Mouse (Mus musculus) heart, adult 2 months (tissue): ENCODE results near the gene Map3k21. TPM values are rescaled to one million over a fixed set of nuclear protein-coding genes. Genes with fewer than 3 reads are reported as not detected.

Experiments used
- DNase-seq, 2 experiments: peaks; one replicate each; pipeline ENCODE4 v3.0.0; 2021
- H3K27ac ChIP-seq: fragments of 200-600 bp; 2 replicates; pipeline ENCODE4 v1.8.1; 2022
- H3K27me3 ChIP-seq: fragments of 200-500 bp; 2 replicates; pipeline ENCODE4 v1.6.1; 2012; ENCODE audit warnings: mild to moderate bottlenecking, low read length, inconsistent platforms, mixed read lengths; ENCODE audit not compliant: control insufficient read depth, insufficient read depth
- H3K36me3 ChIP-seq: fragments of 200-500 bp; 2 replicates; pipeline ENCODE4 v1.6.1; 2012; ENCODE audit warnings: low read length, inconsistent platforms; ENCODE audit not compliant: control insufficient read depth, insufficient read depth
- H3K4me1 ChIP-seq: fragments of 200-500 bp; 2 replicates; pipeline ENCODE4 v1.6.1; 2011; ENCODE audit warnings: low read length; ENCODE audit not compliant: control insufficient read depth, insufficient read depth
- H3K4me3 ChIP-seq: fragments of 200-600 bp; 2 replicates; pipeline ENCODE4 v1.8.1; 2022
- H3K79me2 ChIP-seq: fragments of 200-500 bp; replicated peaks from 2 replicates; pipeline ENCODE4 v1.6.1; 2012; ENCODE audit warnings: mild to moderate bottlenecking, inconsistent platforms, low read length, moderate library complexity, mixed read lengths; ENCODE audit not compliant: control insufficient read depth, insufficient read depth
- H3K9ac ChIP-seq: fragments of 200-500 bp; 2 replicates; pipeline ENCODE4 v1.6.1; 2012; ENCODE audit warnings: low read depth, mild to moderate bottlenecking, control low read depth, inconsistent platforms, low read length, mixed read lengths
- CTCF ChIP-seq: fragments of 200-600 bp; IDR thresholded peaks from 2 replicates; pipeline ENCODE4 v1.8.1; 2022; ENCODE audit warnings: antibody characterized with exemption, mild to moderate bottlenecking, moderate library complexity
- EP300 ChIP-seq: fragments of 200-500 bp; IDR thresholded peaks from 2 replicates; pipeline ENCODE4 v1.6.1; 2011; ENCODE audit warnings: low read depth, low read length, control low read depth; ENCODE audit not compliant: insufficient read depth
- POLR2A ChIP-seq: fragments of 200-500 bp; IDR thresholded peaks from 2 replicates; pipeline ENCODE4 v1.6.1; 2011; ENCODE audit warnings: mild to moderate bottlenecking, low read depth, low read length, control low read depth; ENCODE audit not compliant: insufficient read depth
- whole genome bisulfite sequencing: fragments of 180-500 bp; shearing (Covaris S2); methylation state at CpG from one replicate; pipeline ENCODE4 v1.1.7; 2018; 5-methylcytosine and 5-hydroxymethylcytosine counted together
- intact Hi-C: fragments of 180-260 bp; cut with DNase I; formaldehyde crosslinking; loops from one replicate; pipeline ENCODE4 v1.15.1; 2025
- polyA plus RNA-seq: library from polyadenylated mRNA; depleted of rRNA; stranded (reverse); fragments of >200 nt; gene quantifications from 2 replicates; pipeline ENCODE4 v1.2.3, GENCODE M21; 2012
- total RNA-seq, 2 experiments: library from RNA; stranded (reverse); gene quantifications; 2 replicates each; pipeline ENCODE4 v1.2.3; 2021

The Map3k21 gene
- total and polyA plus RNA-seq, 3 experiments, result 0.51 to 1.1 (median 0.66) TPM

GRCm38 (mm10) chr8:125955671-125956070 is 45.4 kb downstream of the Map3k21 start:
- peak; percentile 65 for TF ChIP-seq CTCF
- TF ChIP-seq POLR2A, result no peak
- H3K4me1 ChIP-seq, result no peaks in the 10 kb centered on the region
- H3K36me3 ChIP-seq, result no peaks in the 10 kb centered on the region
- no peak overlapping the region for H3K9ac ChIP-seq
- H3K79me2 ChIP-seq, result no peaks in the 10 kb centered on the region
- no peak overlapping the region for H3K4me3 ChIP-seq
- H3K27me3 ChIP-seq, result no peaks in the 10 kb centered on the region
- no peak overlapping the region for H3K27ac ChIP-seq
- intact Hi-C loops, result loop anchor here (1.0 kb wide), 1 partner anchor 126 kb away; no protein-coding TSS in a partner anchor
- 14% methylated on average over 11 of the region's 11 CpGs for WGBS
- DNase-seq, result no peak

DNA sequence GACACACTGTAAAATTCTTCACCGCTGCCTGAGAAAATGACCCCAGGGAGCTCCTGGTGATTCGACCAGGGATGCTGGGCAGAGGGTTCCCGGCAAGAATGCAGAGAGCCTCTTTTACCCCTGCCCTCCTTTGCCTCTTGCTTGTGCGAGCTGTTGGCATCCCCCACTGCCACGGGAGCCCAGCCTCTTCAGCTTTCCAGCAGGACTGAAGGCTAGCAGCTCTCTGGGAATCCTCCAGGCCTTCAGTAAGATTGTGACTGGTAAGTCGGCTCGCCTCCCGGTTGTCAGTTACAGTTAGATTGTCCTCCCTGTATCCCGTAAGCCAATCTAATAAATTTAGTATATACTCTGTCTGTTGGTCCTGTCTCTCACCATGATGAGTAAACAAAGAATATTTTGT is 46.5 kb downstream of the Map3k21 start:
- intact Hi-C loops, result no loop called here
- 76% methylated on average over 9 of the region's 9 CpGs for WGBS
- Histone ChIP-seq H3K27ac (no peak overlapping the region), H3K79me2 (no peaks in the 10 kb centered on the region), H3K27me3 (peaks cover 2% of the 10 kb centered on the region; the same call in 1 of the 2 replicates), H3K9ac (no peak overlapping the region), H3K36me3 (no peaks in the 10 kb centered on the region), H3K4me3 (no peak overlapping the region), H3K4me1 (no peaks in the 10 kb centered on the region)
- TF ChIP-seq EP300 (no peak), POLR2A (no peak), CTCF (no peak)
- DNase-seq, result no peak

- Histone ChIP-seq H3K27ac (no peak overlapping the region), H3K79me2 (no peaks in the 10 kb centered on the region), H3K9ac (no peak overlapping the region), H3K4me3 (no peak overlapping the region), H3K4me1 (no peaks in the 10 kb centered on the region), H3K36me3 (no peaks in the 10 kb centered on the region), H3K27me3 (peaks cover 2% of the 10 kb centered on the region; the same call in 1 of the 2 replicates)
- TF ChIP-seq CTCF, result no peak
- TF ChIP-seq POLR2A, result no peak
- TF ChIP-seq EP300, result no peak
- no peak for DNase-seq
- intact Hi-C loops, result no loop called here
- 68% methylated on average over 13 of the region's 13 CpGs for WGBS
Observed at GRCm38 (mm10) chr8:125957226-125957993, 47.2 kb downstream of the Map3k21 start.

DNA sequence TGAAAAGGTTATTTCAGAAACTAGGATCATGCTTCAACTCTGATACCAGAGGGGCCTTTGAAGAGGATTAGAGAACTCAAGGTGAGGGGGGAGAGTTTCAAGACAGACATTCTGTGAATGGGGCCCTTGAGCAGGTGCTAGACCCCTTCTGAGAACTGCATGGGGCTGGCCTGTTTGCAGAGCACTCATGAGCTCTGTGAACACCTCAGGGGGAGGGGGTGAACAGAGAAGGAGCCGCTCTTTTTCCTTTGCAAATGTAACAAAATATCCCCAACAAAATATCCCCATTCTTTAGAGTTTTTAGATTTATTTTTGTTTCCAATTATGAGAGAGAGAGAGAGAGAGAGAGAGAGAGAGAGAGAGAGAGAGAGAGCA is 47.7 kb downstream of the Map3k21 start:
- no peak for DNase-seq
- Histone ChIP-seq H3K79me2 (no peaks in the 10 kb centered on the region), H3K9ac (no peak overlapping the region), H3K27me3 (peaks cover 2% of the 10 kb centered on the region; the same call in 1 of the 2 replicates), H3K36me3 (no peaks in the 10 kb centered on the region), H3K4me3 (no peak overlapping the region), H3K27ac (no peak overlapping the region), H3K4me1 (no peaks in the 10 kb centered on the region)
- TF ChIP-seq POLR2A (no peak), EP300 (no peak), CTCF (no peak)
- 83% methylated on average over 1 of the region's 1 CpGs for WGBS
- intact Hi-C loops, result no loop called here

- Histone ChIP-seq H3K79me2 (no peaks in the 10 kb centered on the region), H3K27ac (no peak overlapping the region), H3K4me3 (no peak overlapping the region), H3K36me3 (no peaks in the 10 kb centered on the region), H3K4me1 (no peaks in the 10 kb centered on the region), H3K27me3 (peaks cover 4% of the 10 kb centered on the region), H3K9ac (no peak overlapping the region)
- DNase-seq, result no peak
- TF ChIP-seq POLR2A, result no peak
- TF ChIP-seq CTCF, result no peak
- no peak for TF ChIP-seq EP300
- WGBS, result 20% methylated on average over 4 of the region's 4 CpGs
- intact Hi-C loops, result no loop called here
Observed at GRCm38 (mm10) chr8:125959363-125959771, 49.1 kb downstream of the Map3k21 start.

DNA sequence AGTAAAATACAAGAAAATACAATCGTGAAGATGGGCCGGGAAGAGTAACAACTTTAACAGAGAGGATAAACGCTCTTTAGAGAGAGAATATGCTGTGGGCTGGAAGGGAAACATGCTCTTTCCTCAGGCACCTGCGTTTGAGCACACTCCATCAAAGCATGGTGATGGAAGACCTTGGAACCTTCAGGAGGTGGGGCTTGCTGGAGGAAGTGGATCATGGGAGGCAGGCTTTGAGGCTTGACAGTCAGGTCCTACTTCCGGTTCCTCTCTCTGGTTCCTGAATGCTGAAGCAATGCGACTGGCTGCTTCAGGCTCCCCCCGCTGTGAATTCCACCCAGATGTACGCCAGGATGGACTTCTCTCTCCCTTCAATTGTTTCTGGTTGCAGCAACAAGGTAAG is 49.8 kb downstream of the Map3k21 start:
- Histone ChIP-seq H3K27ac (no peak overlapping the region), H3K79me2 (no peaks in the 10 kb centered on the region), H3K4me3 (no peak overlapping the region), H3K27me3 (peaks cover 4% of the 10 kb centered on the region), H3K9ac (no peak overlapping the region), H3K36me3 (no peaks in the 10 kb centered on the region), H3K4me1 (no peaks in the 10 kb centered on the region)
- 78% methylated on average over 8 of the region's 8 CpGs for WGBS
- no peak for DNase-seq
- TF ChIP-seq POLR2A (no peak), CTCF (no peak), EP300 (no peak)
- intact Hi-C loops, result no loop called here
